Mouse (Mus musculus) heart, adult 2 months (tissue): Measurements from ENCODE around the gene Naa38. TPM values are rescaled to one million over a fixed set of nuclear protein-coding genes. Genes with fewer than 3 reads are reported as not detected.

ENCODE experiments used
- DNase-seq, 2 experiments: peaks; one replicate each; pipeline ENCODE4 v3.0.0; 2021
- H3K27ac ChIP-seq: fragments of 200-600 bp; 2 replicates; pipeline ENCODE4 v1.8.1; 2022
- H3K27me3 ChIP-seq: fragments of 200-500 bp; 2 replicates; pipeline ENCODE4 v1.6.1; 2012; ENCODE audit warnings: mild to moderate bottlenecking, low read length, inconsistent platforms, mixed read lengths; ENCODE audit not compliant: control insufficient read depth, insufficient read depth
- H3K36me3 ChIP-seq: fragments of 200-500 bp; 2 replicates; pipeline ENCODE4 v1.6.1; 2012; ENCODE audit warnings: low read length, inconsistent platforms; ENCODE audit not compliant: control insufficient read depth, insufficient read depth
- H3K4me1 ChIP-seq: fragments of 200-500 bp; 2 replicates; pipeline ENCODE4 v1.6.1; 2011; ENCODE audit warnings: low read length; ENCODE audit not compliant: control insufficient read depth, insufficient read depth
- H3K4me3 ChIP-seq: fragments of 200-600 bp; 2 replicates; pipeline ENCODE4 v1.8.1; 2022
- H3K79me2 ChIP-seq: fragments of 200-500 bp; replicated peaks from 2 replicates; pipeline ENCODE4 v1.6.1; 2012; ENCODE audit warnings: mild to moderate bottlenecking, inconsistent platforms, low read length, moderate library complexity, mixed read lengths; ENCODE audit not compliant: control insufficient read depth, insufficient read depth
- H3K9ac ChIP-seq: fragments of 200-500 bp; 2 replicates; pipeline ENCODE4 v1.6.1; 2012; ENCODE audit warnings: low read depth, mild to moderate bottlenecking, control low read depth, inconsistent platforms, low read length, mixed read lengths
- CTCF ChIP-seq: fragments of 200-600 bp; IDR thresholded peaks from 2 replicates; pipeline ENCODE4 v1.8.1; 2022; ENCODE audit warnings: antibody characterized with exemption, mild to moderate bottlenecking, moderate library complexity
- EP300 ChIP-seq: fragments of 200-500 bp; IDR thresholded peaks from 2 replicates; pipeline ENCODE4 v1.6.1; 2011; ENCODE audit warnings: low read depth, low read length, control low read depth; ENCODE audit not compliant: insufficient read depth
- POLR2A ChIP-seq: fragments of 200-500 bp; IDR thresholded peaks from 2 replicates; pipeline ENCODE4 v1.6.1; 2011; ENCODE audit warnings: mild to moderate bottlenecking, low read depth, low read length, control low read depth; ENCODE audit not compliant: insufficient read depth
- WGBS: fragments of 180-500 bp; shearing (Covaris S2); methylation state at CpG from one replicate; pipeline ENCODE4 v1.1.7; 2018; 5-methylcytosine and 5-hydroxymethylcytosine counted together
- intact Hi-C: fragments of 180-260 bp; cut with DNase I; formaldehyde crosslinking; loops from one replicate; pipeline ENCODE4 v1.15.1; 2025
- polyA plus RNA-seq: library from polyadenylated mRNA; depleted of rRNA; stranded (reverse); fragments of >200 nt; gene quantifications from 2 replicates; pipeline ENCODE4 v1.2.3, GENCODE M21; 2012
- total RNA-seq, 2 experiments: library from RNA; stranded (reverse); gene quantifications; 2 replicates each; pipeline ENCODE4 v1.2.3; 2021

Naa38 gene
- total and polyA plus RNA-seq, 3 experiments: 102 to 145 (median 113) TPM

GRCm38 (mm10) chr11:69406282-69406681 lies 11.0 kb downstream of the Naa38 start:
- Histone ChIP-seq H3K27me3 (no peaks in the 10 kb centered on the region), H3K4me3 (no peak overlapping the region), H3K79me2 (no peaks in the 10 kb centered on the region), H3K9ac (no peak overlapping the region), H3K4me1 (peaks cover 7% of the 10 kb centered on the region), H3K27ac (no peak overlapping the region), H3K36me3 (peaks cover 3% of the 10 kb centered on the region; the same call in 1 of the 2 replicates)
- DNase-seq: no peak
- TF ChIP-seq POLR2A: no peak
- intact Hi-C loops: loop anchor here (2.0 to 10.0 kb wide), 2 partner anchors 15 to 301 kb away; no protein-coding TSS in a partner anchor
- WGBS: 87% methylated on average over 19 of the region's 19 CpGs

GRCm38 (mm10) chr11:69406867-69407723 lies 11.8 kb downstream of the Naa38 start:
- Histone ChIP-seq H3K36me3 (peaks cover 6% of the 10 kb centered on the region; the same call in 1 of the 2 replicates), H3K79me2 (no peaks in the 10 kb centered on the region), H3K27ac (no peak overlapping the region), H3K27me3 (no peaks in the 10 kb centered on the region), H3K4me1 (peaks cover 8% of the 10 kb centered on the region), H3K9ac (no peak overlapping the region), H3K4me3 (no peak overlapping the region)
- 87% methylated on average over 16 of the region's 16 CpGs for WGBS
- no peak for TF ChIP-seq POLR2A
- TF ChIP-seq EP300: no peak
- no peak for TF ChIP-seq CTCF
- DNase-seq: no peak
- intact Hi-C loops: loop anchor here (2.0 to 10.0 kb wide), 2 partner anchors 14 to 302 kb away; no protein-coding TSS in a partner anchor

- no peak overlapping the region for H3K4me3 ChIP-seq
- DNase-seq: no peak
- H3K27ac ChIP-seq: no peak overlapping the region
- H3K9ac ChIP-seq: no peak overlapping the region
- H3K36me3 ChIP-seq: peaks cover 7% of the 10 kb centered on the region; the same call in 1 of the 2 replicates
- H3K4me1 ChIP-seq: peaks cover 12% of the 10 kb centered on the region
- intact Hi-C loops: loop anchor here (2.0 to 10.0 kb wide), 2 partner anchors 13 to 303 kb away; no protein-coding TSS in a partner anchor
- TF ChIP-seq POLR2A: no peak
- TF ChIP-seq EP300: no peak
- TF ChIP-seq CTCF: no peak
- H3K79me2 ChIP-seq: no peaks in the 10 kb centered on the region
- H3K27me3 ChIP-seq: no peaks in the 10 kb centered on the region
- 76% methylated on average over 4 of the region's 4 CpGs for WGBS
Measured at GRCm38 (mm10) chr11:69407724-69408004, 12.4 kb downstream of the Naa38 start.

GRCm38 (mm10) chr11:69408541-69409377 lies 13.5 kb downstream of the Naa38 start:
- H3K79me2 ChIP-seq: no peaks in the 10 kb centered on the region
- peak overlapping the region; percentile 80 for H3K4me3 ChIP-seq
- WGBS: under 1% methylated on average over 33 of the region's 33 CpGs

GRCm38 (mm10) chr11:69409378-69410044 lies 14.2 kb downstream of the Naa38 start:
- TF ChIP-seq EP300 (peak; percentile 73; the same call in 1 of the 2 replicates), POLR2A (peak; percentile 51; the same call in 1 of the 2 replicates), CTCF (no peak)
- Histone ChIP-seq H3K79me2 (no peaks in the 10 kb centered on the region), H3K4me3 (peak overlapping the region; percentile 80), H3K27me3 (no peaks in the 10 kb centered on the region), H3K36me3 (peaks cover 7% of the 10 kb centered on the region; the same call in 1 of the 2 replicates), H3K27ac (peak overlapping the region; percentile 90), H3K9ac (peak overlapping the region; percentile 84), H3K4me1 (peaks cover 19% of the 10 kb centered on the region)
- WGBS: 1% methylated on average over 45 of the region's 46 CpGs
- intact Hi-C loops: loop anchor here (1.0 to 10.0 kb wide), 3 partner anchors 9 to 585 kb away; partner anchors contain the start of genes Gabarap and Phf23
- DNase-seq: peak; percentile 87 to 90

More at GRCm38 (mm10) chr11:69408541-69409377, 13.5 kb downstream of the Naa38 start:
- H3K27me3 ChIP-seq: no peaks in the 10 kb centered on the region
- peaks cover 7% of the 10 kb centered on the region; the same call in 1 of the 2 replicates for H3K36me3 ChIP-seq
- peak overlapping the region; percentile 90 for H3K27ac ChIP-seq
- DNase-seq: peak; percentile 84 to 91
- TF ChIP-seq EP300 (0 out of 2 replicates have a peak, but pooled peaks have one; percentile 10), CTCF (peak; percentile 45), POLR2A (peak; percentile 76)
- peaks cover 15% of the 10 kb centered on the region for H3K4me1 ChIP-seq
- intact Hi-C loops: loop anchor here (10.0 kb wide), 1 partner anchor 304 kb away; no protein-coding TSS in a partner anchor
- H3K9ac ChIP-seq: peak overlapping the region; percentile 84
